Mouse (Mus musculus): ENCODE results near the gene Lman1l. TPM values are rescaled to one million over a fixed set of nuclear protein-coding genes. Genes with fewer than 3 reads are reported as not detected.
A peak's percentile ranks its signal among the peaks of the same experiment; 100 is the strongest.

The Lman1l gene
- polyA plus RNA-seq, 1 experiment from 2014 or later: not detected

- Histone ChIP-seq H3K27me3 (replicated peaks) (peaks cover 3% of the 10 kb centered on the region; the same call in 1 of the 2 replicates), H3K27ac (peak within 1 kb of the TSS; percentile 82), H3K36me3 (replicated peaks) (no peaks in the 10 kb centered on the region), H3K9ac (peak within 1 kb of the TSS; percentile 70), H3K4me3 (peak within 1 kb of the TSS; percentile 74), H3K9me3 (no peaks in the 10 kb centered on the region), H3K4me2 (peak within 1 kb of the TSS; percentile 83), H3K4me1 (peaks cover 32% of the 10 kb centered on the region)
- ATAC-seq (replicated peaks): peak; percentile 100
- under 1% methylated on average over 37 of the region's 37 CpGs for WGBS
Observed at GRCm38 (mm10) chr9:57560861-57561710, 59.5 kb downstream of the Lman1l start, which contains the start of gene Scamp2. Scamp2 (plus strand) TSS chr9:57560943.

- peak overlapping the region; percentile 83 for H3K4me2 ChIP-seq
- no peaks in the 10 kb centered on the region for H3K36me3 ChIP-seq (replicated peaks)
- peaks cover 32% of the 10 kb centered on the region for H3K4me1 ChIP-seq
- H3K27me3 ChIP-seq (replicated peaks): peaks cover 3% of the 10 kb centered on the region; the same call in 1 of the 2 replicates
- peak overlapping the region; percentile 70 for H3K9ac ChIP-seq
- no peaks in the 10 kb centered on the region for H3K9me3 ChIP-seq
- peak; percentile 7; the same call in 1 of the 2 replicates for ATAC-seq (replicated peaks)
- H3K27ac ChIP-seq: peak overlapping the region; percentile 82
- 22% methylated on average over 7 of the region's 7 CpGs for WGBS
- peak overlapping the region; percentile 74 for H3K4me3 ChIP-seq
Observed at GRCm38 (mm10) chr9:57560263-57560662, 60.3 kb downstream of the Lman1l start.

GRCm38 (mm10) chr9:57559568-57559967 is 61.0 kb downstream of the Lman1l start:
- Histone ChIP-seq H3K27ac (no peak overlapping the region), H3K36me3 (replicated peaks) (no peaks in the 10 kb centered on the region), H3K4me2 (no peak overlapping the region), H3K4me1 (peaks cover 32% of the 10 kb centered on the region), H3K9ac (no peak overlapping the region), H3K9me3 (no peaks in the 10 kb centered on the region), H3K4me3 (no peak overlapping the region), H3K27me3 (replicated peaks) (peaks cover 3% of the 10 kb centered on the region; the same call in 1 of the 2 replicates)
- WGBS: 87% methylated on average over 2 of the region's 2 CpGs
- ATAC-seq (replicated peaks): no peak

GRCm38 (mm10) chr9:57558625-57559024 is 61.9 kb downstream of the Lman1l start:
- H3K4me1 ChIP-seq: peaks cover 28% of the 10 kb centered on the region
- WGBS: 91% methylated on average over 4 of the region's 4 CpGs
- H3K4me3 ChIP-seq: no peak overlapping the region
- ATAC-seq (replicated peaks): no peak
- H3K36me3 ChIP-seq (replicated peaks): no peaks in the 10 kb centered on the region
- H3K9ac ChIP-seq: no peak overlapping the region
- no peaks in the 10 kb centered on the region for H3K9me3 ChIP-seq
- H3K4me2 ChIP-seq: no peak overlapping the region
- H3K27me3 ChIP-seq (replicated peaks): peaks cover 3% of the 10 kb centered on the region; the same call in 1 of the 2 replicates
- H3K27ac ChIP-seq: no peak overlapping the region

- Histone ChIP-seq H3K9me3 (no peaks in the 10 kb centered on the region), H3K27me3 (replicated peaks) (peaks cover 3% of the 10 kb centered on the region; the same call in 1 of the 2 replicates), H3K4me3 (no peak overlapping the region), H3K27ac (no peak overlapping the region), H3K4me2 (no peak overlapping the region), H3K4me1 (peaks cover 19% of the 10 kb centered on the region), H3K9ac (no peak overlapping the region), H3K36me3 (replicated peaks) (no peaks in the 10 kb centered on the region)
- ATAC-seq (replicated peaks): no peak
- whole genome bisulfite sequencing: 65% methylated on average over 3 of the region's 3 CpGs
Observed at GRCm38 (mm10) chr9:57557215-57557614, 63.4 kb downstream of the Lman1l start.

Other genes with a start within 250 kb of the Lman1l start
- 24.7 and 28.0 TPM in 2 replicates for gene Ppcdc, start 180.7 kb downstream of the Lman1l start, polyA plus RNA-seq (2015; fragmentation: Nextera tagmentation; extraction: Ambion mirVana)
- gene Scamp5, start 152.7 kb downstream of the Lman1l start, polyA plus RNA-seq (2015; fragmentation: Nextera tagmentation; extraction: Ambion mirVana): 153 and 155 TPM in 2 replicates
- gene Rpp25, start 116.7 kb downstream of the Lman1l start, polyA plus RNA-seq (2015; fragmentation: Nextera tagmentation; extraction: Ambion mirVana): 29.4 TPM in 2 replicates
- 715 and 767 TPM in 2 replicates for gene Cox5a, start 99.5 kb downstream of the Lman1l start, polyA plus RNA-seq (2015; fragmentation: Nextera tagmentation; extraction: Ambion mirVana)
- 27.7 and 28.2 TPM in 2 replicates for gene Fam219b, start 83.2 kb downstream of the Lman1l start, polyA plus RNA-seq (2015; fragmentation: Nextera tagmentation; extraction: Ambion mirVana)
- 81.2 and 82.9 TPM in 2 replicates for gene Mpi, start 68.0 kb downstream of the Lman1l start, polyA plus RNA-seq (2015; fragmentation: Nextera tagmentation; extraction: Ambion mirVana)
- 49.6 and 50.6 TPM in 2 replicates for gene Scamp2, start 59.8 kb downstream of the Lman1l start, polyA plus RNA-seq (2015; fragmentation: Nextera tagmentation; extraction: Ambion mirVana)
- 35.4 and 39.0 TPM in 2 replicates for gene Ulk3, start 31.3 kb downstream of the Lman1l start, polyA plus RNA-seq (2015; fragmentation: Nextera tagmentation; extraction: Ambion mirVana)
- gene Cplx3, start 14.5 kb downstream of the Lman1l start, polyA plus RNA-seq (2015; fragmentation: Nextera tagmentation; extraction: Ambion mirVana): 0.63 and 1.5 TPM in 2 replicates
- 36.8 and 39.9 TPM in 2 replicates for gene Csk, start 32.9 kb upstream of the Lman1l start, polyA plus RNA-seq (2015; fragmentation: Nextera tagmentation; extraction: Ambion mirVana)
- gene Cyp1a2, start 62.9 kb upstream of the Lman1l start, polyA plus RNA-seq (2015; fragmentation: Nextera tagmentation; extraction: Ambion mirVana): not detected in 2 replicates
- gene Cyp1a1, start 67.2 kb upstream of the Lman1l start, polyA plus RNA-seq (2015; fragmentation: Nextera tagmentation; extraction: Ambion mirVana): 0.17 TPM in 1 of 2 replicates, not detected in the other
- gene Edc3, start 87.8 kb upstream of the Lman1l start, polyA plus RNA-seq (2015; fragmentation: Nextera tagmentation; extraction: Ambion mirVana): 35.7 and 36.8 TPM in 2 replicates
- 75.4 and 86.2 TPM in 2 replicates for gene Clk3, start 145.1 kb upstream of the Lman1l start, polyA plus RNA-seq (2015; fragmentation: Nextera tagmentation; extraction: Ambion mirVana)
- gene Arid3b, start 216.0 kb upstream of the Lman1l start, polyA plus RNA-seq (2015; fragmentation: Nextera tagmentation; extraction: Ambion mirVana): 9.2 and 10.5 TPM in 2 replicates

Data from midbrain, embryonic 15.5 days (tissue).